Mouse (Mus musculus) monocyte, adult 59 days (primary cell): ENCODE data around the gene Gm21834. TPM values are rescaled to one million over a fixed set of nuclear protein-coding genes. Genes with fewer than 3 reads are reported as not detected.

Source experiments
- total RNA-seq, 2 experiments: library from RNA; stranded (reverse); gene quantifications; one replicate each; pipeline ENCODE4 v1.2.4; 2023

Gm21834 gene
- total RNA-seq: not detected

DNA sequence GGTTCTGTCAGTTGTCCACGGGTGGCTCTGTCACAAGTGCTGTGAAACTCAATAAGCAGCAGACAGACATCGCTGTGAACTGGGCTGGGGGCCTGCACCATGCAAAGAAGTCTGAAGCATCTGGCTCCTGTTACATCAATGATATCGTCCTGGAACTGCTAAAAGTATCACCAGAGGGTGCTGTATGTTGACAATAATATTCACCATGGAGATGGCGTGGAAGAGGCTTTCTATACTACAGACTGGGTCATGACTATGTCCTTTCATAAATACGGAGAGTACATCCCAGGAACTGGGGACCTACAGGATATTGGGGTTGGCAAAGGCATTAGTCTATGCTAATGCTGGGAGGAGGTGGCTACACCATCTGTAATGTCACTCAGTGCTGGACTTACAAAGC is at the start of gene Gm21834:
Gene Gm21834, minus strand, starts transcription at position 101 of the 400 bp plus-strand sequence.

GRCm38 (mm10) chr17:57768622-57769610 is 26.9 kb upstream of the Gm21834 start, which contains the start of gene Cntnap5c:
Gene Cntnap5c, plus strand, starts transcription at chr17:57769570.

Other genes starting within 250 kb of the Gm21834 start
- not detected for gene Vmn2r120, start 196.7 kb downstream of the Gm21834 start, total RNA-seq
- gene Cntnap5c, start 27.4 kb upstream of the Gm21834 start, total RNA-seq: not detected